Mouse (Mus musculus) MEL (cell line): ENCODE measurements around the gene Apex2. TPM values are rescaled to one million over a fixed set of nuclear protein-coding genes. Genes with fewer than 3 reads are reported as not detected.

Experiments
- polyA plus RNA-seq, 2 experiments: library from polyadenylated mRNA; stranded (reverse) in 1 of 2; unstranded in 1 of 2; fragments of >175 nt in 1 of 2; fragments of >200 nt in 1 of 2; gene quantifications; 2 replicates each; pipeline versions ENCODE4 v1.2.1 to v1.2.4; 2012; ENCODE audit warnings: low replicate concordance in 2 of 2, low read depth in 1 of 2; ENCODE audit not compliant: insufficient read length in 2 of 2, insufficient read depth in 1 of 2, missing spikeins in 1 of 2
- total RNA-seq: library from RNA; depleted of rRNA; stranded (reverse); fragments of 300-350 nt; gene quantifications from 2 replicates; pipeline ENCODE4 v1.2.3, GENCODE M21; 2012; rRNA removed

The Apex2 gene
- total and polyA plus RNA-seq, 3 experiments: 11.5 to 23.4 TPM; not detected in 1

Other genes with a start within 250 kb of the Apex2 start
- gene Tmem29, start 130.7 kb downstream of the Apex2 start, total RNA-seq: 36.4 and 37.1 TPM in 2 replicates
- gene Tmem29, start 130.7 kb downstream of the Apex2 start, polyA plus RNA-seq: 10 to 100 TPM in 1 of 2 experiments, not detected in 1; 66.5 TPM
- gene Alas2, start 42.5 kb downstream of the Apex2 start, total RNA-seq: 22.6 and 35.6 TPM in 2 replicates
- gene Alas2, start 42.5 kb downstream of the Apex2 start, polyA plus RNA-seq: 10 to 100 TPM in 1 of 2 experiments, not detected in 1; 79.1 TPM
- 1.9 and 2.9 TPM in 2 replicates for gene Pfkfb1, start 1.6 kb downstream of the Apex2 start, total RNA-seq
- 10 to 100 TPM in 1 of 2 experiments, not detected in 1; 10.3 TPM for gene Pfkfb1, start 1.6 kb downstream of the Apex2 start, polyA plus RNA-seq
- gene Tro, start 67.7 kb upstream of the Apex2 start, total RNA-seq: not detected in 2 replicates
- gene Tro, start 67.7 kb upstream of the Apex2 start, polyA plus RNA-seq: under 1 TPM in 1 of 2 experiments, not detected in 1; 0.04 TPM
- gene Maged2, start 224.5 kb upstream of the Apex2 start, total RNA-seq: not detected in 2 replicates
- not detected for gene Maged2, start 224.5 kb upstream of the Apex2 start, polyA plus RNA-seq